Mouse (Mus musculus) heart, adult 10 weeks (tissue): ENCODE measurements around the gene Tmem196. TPM values are rescaled to one million over a fixed set of nuclear protein-coding genes. Genes with fewer than 3 reads are reported as not detected.

Experiments
- polyA plus RNA-seq: library from polyadenylated mRNA; stranded (reverse); fragments of 350-450 nt; fragmentation: Illumina TruSeq; extraction: RNeasy Lipid Tissue Mini Kit (QIAGEN cat#74804); gene quantifications from one replicate; pipeline ENCODE4 v1.2.3, GENCODE M21; 2014; ENCODE audit warnings: low read depth, low replicate concordance

The Tmem196 gene
- polyA plus RNA-seq, result 1.5 TPM

DNA sequence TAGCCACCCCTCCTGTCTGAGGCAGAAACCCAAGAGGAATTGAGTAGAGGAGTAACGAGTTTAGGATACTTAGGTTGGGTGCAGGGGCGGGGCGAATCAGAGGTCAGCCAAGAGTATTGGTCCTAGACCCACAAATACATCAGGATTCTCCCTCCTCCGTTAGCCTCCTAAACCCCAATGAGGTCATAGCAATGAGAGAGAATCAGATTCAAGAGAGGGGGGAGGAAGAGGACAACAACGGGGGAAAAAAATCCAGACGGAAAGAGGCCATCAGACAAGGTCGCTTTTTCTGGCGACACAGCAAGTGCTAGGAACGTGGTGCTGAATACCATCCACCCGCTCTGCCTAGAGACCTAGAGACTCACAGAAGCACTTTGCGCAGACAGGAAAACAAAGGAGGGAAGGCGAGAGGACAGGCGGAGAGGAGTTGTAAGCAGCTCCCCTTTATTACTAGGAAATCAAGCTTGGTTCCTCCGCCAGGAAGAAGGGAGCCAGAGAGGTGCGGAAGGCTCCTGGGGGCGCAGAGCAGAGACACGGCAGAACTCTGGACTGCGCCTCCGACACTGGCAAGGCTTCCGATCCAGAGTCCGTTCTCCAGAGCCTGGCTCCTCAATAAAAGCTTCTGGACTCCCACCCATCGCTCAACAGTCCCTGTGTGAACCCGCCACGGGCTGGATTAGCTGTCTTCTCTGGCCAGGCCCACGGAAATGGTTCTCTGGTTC is at the start of gene Tmem196:
Tmem196 (plus strand) TSS at position 234 of the 722 bp plus-strand sequence.

